Mouse (Mus musculus): ENCODE results near the gene Cpm. TPM values are rescaled to one million over a fixed set of nuclear protein-coding genes. Genes with fewer than 3 reads are reported as not detected.

Cpm gene
- total and polyA plus RNA-seq, 2 experiments from 2014 or later: 2.3 to 2.4 TPM

GRCm38 (mm10) chr10:117623358-117623757, 5.9 kb upstream of the Cpm start:
- no peak for ATAC-seq
- H3K9me3 ChIP-seq (ENCODE audit: low read length): no peaks in the 10 kb centered on the region

GRCm38 (mm10) chr10:117624222-117624621, 5.1 kb upstream of the Cpm start:
- TF ChIP-seq CTCF (IDR thresholded peaks at IDR 0.05; ENCODE audit: low read depth): no peak
- Histone ChIP-seq H3K4me2 (ENCODE audit: low read depth, low read length) (no peak overlapping the region), H3K27ac (no peak overlapping the region), H3K9me3 (ENCODE audit: low read length) (no peaks in the 10 kb centered on the region), H3K9ac (replicated peaks; ENCODE audit: low read length) (no peak overlapping the region), H3K4me3 (ENCODE audit: low read length) (no peak overlapping the region), H3K36me3 (ENCODE audit: insufficient read depth, low read length) (no peaks in the 10 kb centered on the region), H3K4me1 (ENCODE audit: insufficient read depth, low read length) (peaks cover 3% of the 10 kb centered on the region), H3K27me3 (ENCODE audit: insufficient read depth, low read length) (peaks cover 16% of the 10 kb centered on the region; the same call in 1 of the 2 replicates)
- 75% methylated on average over 3 of the region's 3 CpGs for WGBS
- no peak for ATAC-seq
- no peak for DNase-seq (ENCODE audit: low spot score)

More at GRCm38 (mm10) chr10:117623358-117623757, 5.9 kb upstream of the Cpm start:
- no peaks in the 10 kb centered on the region for H3K4me1 ChIP-seq (ENCODE audit: insufficient read depth, low read length)
- DNase-seq (ENCODE audit: low spot score): no peak
- H3K36me3 ChIP-seq (ENCODE audit: insufficient read depth, low read length): no peaks in the 10 kb centered on the region
- H3K27ac ChIP-seq: no peak overlapping the region
- no peak for TF ChIP-seq CTCF (IDR thresholded peaks at IDR 0.05; ENCODE audit: low read depth)
- H3K4me2 ChIP-seq (ENCODE audit: low read depth, low read length): no peak overlapping the region
- H3K9ac ChIP-seq (replicated peaks; ENCODE audit: low read length): no peak overlapping the region
- H3K27me3 ChIP-seq (ENCODE audit: insufficient read depth, low read length): 0 out of 2 replicates have a peak, but pooled peaks cover 12% of the 10 kb centered on the region
- no peak overlapping the region for H3K4me3 ChIP-seq (ENCODE audit: low read length)

- no peaks in the 10 kb centered on the region for H3K9me3 ChIP-seq (ENCODE audit: low read length)
- no peaks in the 10 kb centered on the region for H3K36me3 ChIP-seq (ENCODE audit: insufficient read depth, low read length)
- 79% methylated on average over 9 of the region's 9 CpGs for WGBS
- no peak overlapping the region for H3K4me3 ChIP-seq (ENCODE audit: low read length)
- no peak for TF ChIP-seq CTCF (IDR thresholded peaks at IDR 0.05; ENCODE audit: low read depth)
- H3K9ac ChIP-seq (replicated peaks; ENCODE audit: low read length): no peak overlapping the region
- ATAC-seq (no peak), DNase-seq (ENCODE audit: low spot score) (no peak)
- H3K4me1 ChIP-seq (ENCODE audit: insufficient read depth, low read length): peaks cover 7% of the 10 kb centered on the region
- peaks cover 16% of the 10 kb centered on the region; the same call in 1 of the 2 replicates for H3K27me3 ChIP-seq (ENCODE audit: insufficient read depth, low read length)
- no peak overlapping the region for H3K4me2 ChIP-seq (ENCODE audit: low read depth, low read length)
- H3K27ac ChIP-seq: no peak overlapping the region
Measured at GRCm38 (mm10) chr10:117624655-117625497, 4.4 kb upstream of the Cpm start.

- DNase-seq (ENCODE audit: low spot score) (no peak), ATAC-seq (no peak)
- no peak for TF ChIP-seq CTCF (IDR thresholded peaks at IDR 0.05; ENCODE audit: low read depth)
- no peak overlapping the region for H3K27ac ChIP-seq
- 73% methylated on average over 8 of the region's 9 CpGs for WGBS
- H3K4me3 ChIP-seq (ENCODE audit: low read length): no peak overlapping the region
- H3K9ac ChIP-seq (replicated peaks; ENCODE audit: low read length): no peak overlapping the region
- H3K9me3 ChIP-seq (ENCODE audit: low read length): no peaks in the 10 kb centered on the region
- H3K4me2 ChIP-seq (ENCODE audit: low read depth, low read length): no peak overlapping the region
- no peaks in the 10 kb centered on the region for H3K36me3 ChIP-seq (ENCODE audit: insufficient read depth, low read length)
- peaks cover 7% of the 10 kb centered on the region for H3K4me1 ChIP-seq (ENCODE audit: insufficient read depth, low read length)
- peaks cover 23% of the 10 kb centered on the region for H3K27me3 ChIP-seq (ENCODE audit: insufficient read depth, low read length)
Measured at GRCm38 (mm10) chr10:117625500-117626296, 3.6 kb upstream of the Cpm start.

- Histone ChIP-seq H3K27me3 (ENCODE audit: insufficient read depth, low read length) (peaks cover 27% of the 10 kb centered on the region), H3K9me3 (ENCODE audit: low read length) (no peaks in the 10 kb centered on the region), H3K9ac (replicated peaks; ENCODE audit: low read length) (no peak overlapping the region), H3K4me2 (ENCODE audit: low read depth, low read length) (no peak overlapping the region), H3K36me3 (ENCODE audit: insufficient read depth, low read length) (no peaks in the 10 kb centered on the region), H3K4me1 (ENCODE audit: insufficient read depth, low read length) (peaks cover 7% of the 10 kb centered on the region), H3K27ac (no peak overlapping the region), H3K4me3 (ENCODE audit: low read length) (no peak overlapping the region)
- DNase-seq (ENCODE audit: low spot score) (no peak), ATAC-seq (no peak)
- WGBS: 84% methylated on average over 3 of the region's 3 CpGs
- no peak for TF ChIP-seq CTCF (IDR thresholded peaks at IDR 0.05; ENCODE audit: low read depth)
Measured at GRCm38 (mm10) chr10:117626297-117626613, 3.0 kb upstream of the Cpm start.

GRCm38 (mm10) chr10:117626840-117627615, 2.3 kb upstream of the Cpm start:
- Histone ChIP-seq H3K4me2 (ENCODE audit: low read depth, low read length) (no peak overlapping the region), H3K27ac (no peak overlapping the region), H3K9ac (replicated peaks; ENCODE audit: low read length) (no peak overlapping the region), H3K9me3 (ENCODE audit: low read length) (no peaks in the 10 kb centered on the region), H3K4me1 (ENCODE audit: insufficient read depth, low read length) (peaks cover 7% of the 10 kb centered on the region), H3K4me3 (ENCODE audit: low read length) (no peak overlapping the region), H3K27me3 (ENCODE audit: insufficient read depth, low read length) (peaks cover 33% of the 10 kb centered on the region), H3K36me3 (ENCODE audit: insufficient read depth, low read length) (no peaks in the 10 kb centered on the region)
- no peak for TF ChIP-seq CTCF (IDR thresholded peaks at IDR 0.05; ENCODE audit: low read depth)
- ATAC-seq: no peak
- DNase-seq (ENCODE audit: low spot score): no peak
- 74% methylated on average over 7 of the region's 7 CpGs for WGBS

Data from hindbrain, postnatal 0 days (tissue).